20 mouse cellular contexts compared by ENCODE assay signal in the genomic region with DNA sequence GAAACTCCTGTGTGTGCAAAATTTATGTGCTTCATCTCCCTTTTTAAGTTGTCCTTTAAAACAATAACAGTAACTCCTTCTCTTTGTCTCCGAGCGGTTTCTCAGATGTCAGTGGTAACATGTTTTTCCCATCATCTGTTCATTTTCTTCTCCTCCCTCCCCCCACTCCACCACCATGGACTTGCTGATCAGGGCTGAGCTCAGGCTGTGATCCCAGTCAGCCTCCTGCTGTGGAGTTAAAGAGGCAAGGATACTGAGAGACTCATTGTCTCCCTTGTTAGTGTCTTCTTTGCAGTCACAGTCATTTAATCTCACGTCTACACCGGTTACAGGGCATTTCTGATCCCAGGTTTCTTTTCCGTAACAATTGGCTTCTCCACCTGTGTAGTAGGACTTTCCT.
DNase-seq lines count a peak whose midpoint lies in the region; ATAC-seq and TF ChIP-seq lines count a peak whose summit lies in the region.
"Had no signal": no experiment of that assay in that cellular context is flagged by ENCODE, and none has a peak within 500 bp of the region (broad histone marks: within the 10 kb centered on the region; RNA-seq: fewer than 3 reads in every experiment).

No protein-coding gene starts in this region.

- no peaks in the 10 kb centered on the region for H3K27me3 ChIP-seq in kidney, postnatal 0 days (ENCODE audit: insufficient read depth, low read length)
- no peaks in the 10 kb centered on the region for H3K27me3 ChIP-seq in kidney, adult 2 months (replicated peaks; ENCODE audit: control insufficient read depth, insufficient read depth, low read length)
- no peaks in the 10 kb centered on the region for H3K27me3 ChIP-seq in embryonic facial prominence, embryonic 13.5 days
- H3K27me3 ChIP-seq: lung, embryonic 15.5 days had no signal

- no peak for ATAC-seq in kidney, postnatal 0 days (replicated peaks; ENCODE audit: low FRiP score, low read depth)
- no peak for ATAC-seq in embryonic facial prominence, embryonic 13.5 days (ENCODE audit: insufficient number of reproducible peaks, insufficient read depth, low FRiP score, low TSS enrichment, low read depth)
- ATAC-seq: midbrain, embryonic 15.5 days had no signal

- no peak for TF ChIP-seq POLR2A in kidney, adult 2 months (IDR thresholded peaks at IDR 0.05; ENCODE audit: low read depth, low read length)

- TF ChIP-seq CTCF in kidney, postnatal 0 days (IDR thresholded peaks at IDR 0.05; ENCODE audit: low read depth) = no peak
- no peak for TF ChIP-seq CTCF in kidney, adult 2 months (conservative IDR thresholded peaks at IDR 0.05; ENCODE audit: insufficient read depth, insufficient read length, low read depth, low read length)

- peaks cover 15% of the 10 kb centered on the region for H3K4me1 ChIP-seq in kidney, postnatal 0 days (replicated peaks; ENCODE audit: insufficient read depth, low read length)
- peaks cover 6% of the 10 kb centered on the region; the same call in 1 of the 2 replicates for H3K4me1 ChIP-seq in kidney, adult 2 months (ENCODE audit: control insufficient read depth, insufficient read depth, low read length)
- H3K4me1 ChIP-seq in brown adipose tissue, adult 24 weeks (ENCODE audit: control insufficient read depth, insufficient read depth, insufficient read length, low read length) = peaks cover 10% of the 10 kb centered on the region
- peaks cover 51% of the 10 kb centered on the region for H3K4me1 ChIP-seq in embryonic facial prominence, embryonic 13.5 days

- 60% methylated on average over 5 of the region's 5 CpGs for WGBS in kidney, postnatal 0 days
- 92% methylated on average over 5 of the region's 5 CpGs for WGBS in kidney, adult 2 months
- 28% methylated on average over 5 of the region's 5 CpGs for WGBS in embryonic facial prominence, embryonic 13.5 days

- DNase-seq in kidney, postnatal 0 days (ENCODE audit: low spot score) = peak; percentile 37
- DNase-seq in kidney, adult 2 months = no peak
- peak; percentile 62 for DNase-seq in R1 (ENCODE audit: low read depth, low spot score)
- DNase-seq in urinary bladder, postnatal 10 days (ENCODE audit: low spot score) = no peak
- no peak for DNase-seq in spleen, adult 12 weeks (ENCODE audit: low spot score)
- no peak for DNase-seq in c-Kit-positive CD71-positive TER-119-positive erythroid progenitor cells, embryonic 14.5 days (ENCODE audit: low spot score)
- DNase-seq: adrenal gland, postnatal 14 days; liver, embryonic 13.5 days; right cerebral cortex, postnatal 4 days; thymus, postnatal 36 days had no signal

- H3K36me3 ChIP-seq in kidney, postnatal 0 days (ENCODE audit: insufficient read depth, low read length) = no peaks in the 10 kb centered on the region
- no peaks in the 10 kb centered on the region; the same call in 1 of the 2 replicates for H3K36me3 ChIP-seq in kidney, adult 2 months (ENCODE audit: control insufficient read depth, insufficient read depth, low read length)
- no peaks in the 10 kb centered on the region for H3K36me3 ChIP-seq in embryonic facial prominence, embryonic 13.5 days
- H3K36me3 ChIP-seq: G1E; heart, embryonic 13.5 days; kidney, embryonic 15.5 days; limb, embryonic 12.5 days; liver, embryonic 13.5 days; lung, embryonic 15.5 days; midbrain, embryonic 15.5 days; neural tube, embryonic 12.5 days had no signal

- H3K9ac ChIP-seq in kidney, postnatal 0 days (ENCODE audit: low read depth, low read length) = no peak overlapping the region
- H3K9ac ChIP-seq in embryonic facial prominence, embryonic 13.5 days = no peak overlapping the region
- H3K9ac ChIP-seq: heart, embryonic 13.5 days; kidney, embryonic 15.5 days; limb, embryonic 12.5 days; liver, embryonic 13.5 days; lung, embryonic 15.5 days; midbrain, embryonic 15.5 days; neural tube, embryonic 12.5 days had no signal

- no peak overlapping the region for H3K4me3 ChIP-seq in kidney, postnatal 0 days (replicated peaks; ENCODE audit: low read depth, low read length)
- H3K4me3 ChIP-seq in kidney, adult 2 months (ENCODE audit: insufficient read depth, low read depth, low read length) = no peak overlapping the region
- H3K4me3 ChIP-seq in brown adipose tissue, adult 24 weeks (ENCODE audit: insufficient read depth, low read depth, low read length) = no peak overlapping the region
- no peak overlapping the region for H3K4me3 ChIP-seq in embryonic facial prominence, embryonic 13.5 days
- H3K4me3 ChIP-seq: heart, embryonic 13.5 days; kidney, embryonic 15.5 days; left cerebral cortex, adult 2 months; limb, embryonic 12.5 days; liver, embryonic 13.5 days; lung, embryonic 15.5 days; midbrain, embryonic 15.5 days; neural tube, embryonic 12.5 days had no signal

- no peak overlapping the region for H3K27ac ChIP-seq in kidney, postnatal 0 days
- H3K27ac ChIP-seq in kidney, adult 2 months (ENCODE audit: insufficient read depth, low read depth, low read length) = no peak overlapping the region
- peak overlapping the region; percentile 12; the same call in 1 of the 2 replicates for H3K27ac ChIP-seq in brown adipose tissue, adult 24 weeks (replicated peaks; ENCODE audit: low read depth, low read length)
- H3K27ac ChIP-seq in embryonic facial prominence, embryonic 13.5 days = peak overlapping the region; percentile 84
- H3K27ac ChIP-seq: heart, embryonic 13.5 days; left cerebral cortex, adult 2 months; limb, embryonic 12.5 days; liver, embryonic 13.5 days; midbrain, embryonic 15.5 days; neural tube, embryonic 12.5 days had no signal

- no peaks in the 10 kb centered on the region for H3K9me3 ChIP-seq in kidney, postnatal 0 days (replicated peaks; ENCODE audit: low read length)
- H3K9me3 ChIP-seq in embryonic facial prominence, embryonic 13.5 days = no peaks in the 10 kb centered on the region
- H3K9me3 ChIP-seq: G1E; heart, embryonic 13.5 days; kidney, embryonic 15.5 days; limb, embryonic 12.5 days; liver, embryonic 13.5 days; lung, embryonic 15.5 days; midbrain, embryonic 15.5 days; neural tube, embryonic 12.5 days had no signal

- H3K4me2 ChIP-seq in kidney, postnatal 0 days (ENCODE audit: low read length) = no peak overlapping the region
- no peak overlapping the region for H3K4me2 ChIP-seq in embryonic facial prominence, embryonic 13.5 days
- H3K4me2 ChIP-seq: limb, embryonic 12.5 days; liver, embryonic 13.5 days; lung, embryonic 15.5 days; midbrain, embryonic 15.5 days; neural tube, embryonic 12.5 days had no signal

Comparison
In these comparisons a context has a peak if more than half of its experiments do, and no peak if none do; other contexts are left out.
1. DNase-seq: peak in kidney, postnatal 0 days (single experiment) and R1 (single experiment); none in kidney, adult 2 months (single experiment), urinary bladder, postnatal 10 days (single experiment), spleen, adult 12 weeks (single experiment) and c-Kit-positive CD71-positive TER-119-positive erythroid progenitor cells, embryonic 14.5 days (single experiment).
2. H3K27ac ChIP-seq: peak in brown adipose tissue, adult 24 weeks (single experiment) and embryonic facial prominence, embryonic 13.5 days (single experiment); none in kidney, postnatal 0 days (single experiment) and kidney, adult 2 months (single experiment).